Mouse (Mus musculus) cerebellum, adult 2 months (tissue): Measurements from ENCODE around the gene Vav1. TPM values are rescaled to one million over a fixed set of nuclear protein-coding genes. Genes with fewer than 3 reads are reported as not detected.

Source experiments
- DNase-seq, 2 experiments: peaks; one replicate each; pipeline ENCODE4 v3.0.0; 2021
- H3K27ac ChIP-seq: fragments of 200-500 bp; 2 replicates; pipeline ENCODE4 v1.5.1; 2012; ENCODE audit warnings: low read length, control low read depth, inconsistent platforms; ENCODE audit not compliant: insufficient read depth
- H3K27me3 ChIP-seq: fragments of 200-500 bp; 2 replicates; pipeline ENCODE4 v1.6.1; 2012; ENCODE audit warnings: inconsistent platforms, mild to moderate bottlenecking, low read length, moderate library complexity; ENCODE audit not compliant: control insufficient read depth, insufficient read depth
- H3K4me1 ChIP-seq: fragments of 200-500 bp; 2 replicates; pipeline ENCODE4 v1.6.1; 2011; ENCODE audit warnings: low read length; ENCODE audit not compliant: control insufficient read depth, insufficient read depth
- H3K4me3 ChIP-seq: fragments of 200-500 bp; replicated peaks from 2 replicates; pipeline ENCODE3; 2011; ENCODE audit warnings: mild to moderate bottlenecking, low read depth, low read length, control low read depth; ENCODE audit not compliant: insufficient read depth
- CTCF ChIP-seq: fragments of 200-500 bp; IDR thresholded peaks from 2 replicates; pipeline ENCODE4 v1.5.1; 2011; ENCODE audit warnings: low read depth, mild to moderate bottlenecking, control low read depth, low read length, moderate library complexity, borderline replicate concordance; ENCODE audit not compliant: insufficient read depth
- POLR2A ChIP-seq: fragments of 200-500 bp; IDR thresholded peaks from 2 replicates; pipeline ENCODE4 v1.6.1; 2011; ENCODE audit warnings: low read length, control low read depth, borderline replicate concordance; ENCODE audit not compliant: insufficient read depth
- WGBS: fragments of 180-500 bp; shearing (Covaris S2); methylation state at CpG from one replicate; pipeline ENCODE4 v1.1.7; 2018; 5-methylcytosine and 5-hydroxymethylcytosine counted together
- polyA plus RNA-seq: library from polyadenylated mRNA; depleted of rRNA; stranded (reverse); fragments of >200 nt; gene quantifications from 2 replicates; pipeline ENCODE4 v1.2.3, GENCODE M21; 2012

Gene Vav1
- polyA plus RNA-seq, 1 experiment, result 1.2 TPM

DNA sequence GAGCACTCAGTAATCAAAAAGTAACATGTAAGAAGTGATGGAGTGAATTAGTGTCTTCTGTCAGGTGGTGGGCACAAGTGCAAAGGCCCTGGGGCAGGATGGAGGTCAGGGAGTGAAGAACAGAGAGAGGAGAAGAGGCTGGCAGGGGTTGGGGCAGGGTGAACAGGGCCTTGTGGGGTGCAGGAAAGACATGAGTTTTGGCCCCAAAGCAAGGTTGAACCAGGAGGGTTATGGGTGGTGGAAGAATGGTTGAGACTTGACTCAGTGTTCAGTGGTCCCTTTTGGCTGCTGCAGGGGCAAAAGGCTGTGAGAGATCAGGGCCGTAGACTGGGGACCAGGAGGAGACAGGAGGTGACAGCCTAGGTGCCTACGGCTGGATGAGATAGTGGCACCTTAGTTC is 363 bp upstream of the Vav1 start:
- Histone ChIP-seq H3K4me3 (no peak overlapping the region), H3K27ac (no peak overlapping the region), H3K4me1 (no peaks in the 10 kb centered on the region), H3K27me3 (no peaks in the 10 kb centered on the region)
- no peak for DNase-seq
- TF ChIP-seq CTCF, result no peak
- no peak for TF ChIP-seq POLR2A
- WGBS, result 85% methylated on average over 2 of the region's 2 CpGs

DNA sequence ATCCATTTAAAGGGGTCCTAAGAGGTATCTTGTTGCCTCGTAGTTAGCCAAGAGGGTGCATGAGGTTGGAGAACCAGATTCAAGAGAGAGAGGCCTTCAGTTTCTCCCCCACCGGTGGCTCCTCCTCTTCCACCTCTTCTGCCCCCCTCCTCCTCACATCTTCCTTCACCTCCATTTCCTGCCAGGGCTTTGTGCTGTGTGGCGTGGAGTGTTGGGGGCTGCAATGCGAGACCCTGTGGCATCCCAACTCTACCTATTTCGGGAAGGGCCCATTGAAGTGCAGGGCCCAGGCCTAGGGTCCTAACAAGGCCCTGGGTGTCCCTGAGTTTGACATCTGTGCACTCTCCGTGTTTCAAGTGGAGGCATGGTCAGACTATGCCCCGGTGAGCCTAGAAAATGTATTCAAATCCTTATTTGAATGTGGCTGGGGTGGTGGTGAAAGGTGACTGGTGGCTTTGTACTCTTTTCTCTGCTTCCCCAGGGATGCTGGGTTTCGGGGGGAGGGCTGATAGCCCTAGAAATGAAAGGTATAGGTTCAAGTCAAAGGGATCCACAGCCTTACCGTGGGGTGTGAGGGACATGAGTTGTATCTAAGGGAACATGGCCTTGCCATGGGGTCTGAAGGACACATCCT is 808 bp downstream of the Vav1 start:
- no peak for DNase-seq
- H3K27ac ChIP-seq, result no peak overlapping the region
- no peak overlapping the region for H3K4me3 ChIP-seq
- no peaks in the 10 kb centered on the region for H3K4me1 ChIP-seq
- 57% methylated on average over 9 of the region's 9 CpGs for WGBS
- no peaks in the 10 kb centered on the region for H3K27me3 ChIP-seq
- no peak for TF ChIP-seq POLR2A
- no peak for TF ChIP-seq CTCF

DNA sequence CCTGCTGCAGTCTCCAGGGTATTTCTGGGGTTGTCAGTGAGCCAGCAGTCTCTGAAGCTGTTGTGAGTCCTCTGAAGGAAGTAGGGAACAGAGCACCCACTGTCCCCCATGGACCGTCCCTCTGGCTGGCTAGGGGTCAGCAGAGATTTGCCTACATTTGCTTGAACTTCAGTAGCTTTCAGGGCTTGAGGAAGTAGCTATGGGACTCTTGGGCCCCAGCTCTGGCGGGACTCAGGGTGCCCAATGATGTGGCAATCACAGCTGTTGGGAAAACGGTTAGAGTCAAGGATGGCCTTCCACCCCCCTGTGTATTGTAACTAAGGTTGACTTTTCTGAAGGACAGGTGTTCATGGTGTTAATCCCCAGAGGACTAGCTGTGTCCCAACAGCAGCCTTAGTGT is 1.5 kb downstream of the Vav1 start:
- WGBS, result 70% methylated on average over 3 of the region's 3 CpGs
- H3K4me1 ChIP-seq, result no peaks in the 10 kb centered on the region
- TF ChIP-seq CTCF, result no peak
- no peak for TF ChIP-seq POLR2A
- no peak overlapping the region for H3K27ac ChIP-seq
- no peak overlapping the region for H3K4me3 ChIP-seq
- no peaks in the 10 kb centered on the region for H3K27me3 ChIP-seq
- DNase-seq, result no peak

DNA sequence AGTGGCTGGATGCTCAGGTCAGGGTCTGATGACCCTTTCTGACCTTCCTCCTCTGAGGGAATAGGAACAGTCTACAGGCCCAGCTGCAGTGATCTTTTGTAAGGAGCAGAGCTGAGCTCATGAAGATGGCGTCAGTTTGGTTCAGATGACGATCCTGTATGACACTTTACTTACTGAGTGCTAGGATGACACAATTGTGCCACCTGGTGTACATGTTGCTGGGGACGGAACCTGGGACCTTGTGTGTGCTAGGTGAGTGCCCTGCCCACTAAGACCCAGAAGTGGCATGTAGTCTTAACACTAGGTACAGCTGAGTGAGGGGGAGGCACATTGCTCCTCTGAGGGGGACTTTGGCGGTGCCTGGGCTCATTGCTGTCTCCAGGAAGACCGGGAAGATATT is 5.0 kb downstream of the Vav1 start:
- no peak overlapping the region for H3K4me3 ChIP-seq
- TF ChIP-seq CTCF (no peak), POLR2A (no peak)
- H3K27me3 ChIP-seq, result no peaks in the 10 kb centered on the region
- H3K27ac ChIP-seq, result no peak overlapping the region
- DNase-seq, result no peak
- H3K4me1 ChIP-seq, result no peaks in the 10 kb centered on the region
- WGBS, result 68% methylated on average over 5 of the region's 5 CpGs

DNA sequence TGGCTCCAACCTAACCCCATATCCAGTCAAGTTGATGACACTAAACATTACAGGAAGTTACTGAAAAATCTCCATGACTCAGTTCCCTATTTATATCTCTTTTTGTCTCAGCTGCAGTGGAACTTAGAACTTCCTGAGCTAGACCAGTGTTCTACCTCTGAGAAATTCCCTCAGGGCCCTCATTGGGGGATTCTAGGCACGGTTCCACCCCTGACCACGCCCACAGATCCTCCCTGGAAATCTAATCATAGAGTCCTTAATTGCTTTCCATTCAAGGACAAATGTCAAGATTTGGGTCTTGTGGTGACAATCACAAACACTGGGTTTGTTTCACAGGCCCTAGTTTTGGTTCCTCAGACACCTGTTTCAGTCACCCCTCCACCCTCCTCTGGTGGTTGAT is 6.2 kb downstream of the Vav1 start:
- no peak overlapping the region for H3K27ac ChIP-seq
- DNase-seq, result no peak
- H3K27me3 ChIP-seq, result no peaks in the 10 kb centered on the region
- TF ChIP-seq CTCF, result no peak
- no peak for TF ChIP-seq POLR2A
- H3K4me3 ChIP-seq, result no peak overlapping the region
- 50% methylated on average over 2 of the region's 2 CpGs for WGBS
- H3K4me1 ChIP-seq, result no peaks in the 10 kb centered on the region

DNA sequence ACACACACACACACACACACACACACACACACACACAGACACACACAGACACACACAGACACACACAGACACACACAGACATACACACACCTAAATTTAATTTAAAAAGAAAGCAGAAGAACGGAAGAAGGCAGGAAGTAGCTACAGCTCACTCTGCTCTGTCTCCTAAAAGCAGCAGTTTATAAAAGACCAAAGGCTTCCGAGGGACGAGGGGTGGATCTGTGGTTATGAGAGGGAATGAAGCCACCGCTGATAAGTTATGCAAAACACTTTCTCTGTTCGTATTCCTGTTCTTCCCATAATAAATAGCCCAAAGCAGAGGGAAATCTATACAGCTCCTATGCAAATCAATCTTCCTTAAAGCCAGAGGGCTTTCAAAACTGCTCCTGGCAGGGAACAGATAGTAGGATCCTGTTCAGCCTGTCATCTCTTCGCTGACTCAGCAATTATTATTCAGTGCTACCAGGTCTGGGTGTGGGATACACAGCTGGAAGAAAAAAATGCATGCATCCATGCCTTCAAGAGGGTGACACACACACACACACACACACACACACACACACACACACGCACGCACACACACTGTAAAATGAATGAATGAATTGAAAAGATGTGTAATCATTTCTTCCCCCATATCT is 7.9 kb downstream of the Vav1 start:
- Histone ChIP-seq H3K4me1 (no peaks in the 10 kb centered on the region), H3K27ac (no peak overlapping the region), H3K4me3 (no peak overlapping the region), H3K27me3 (no peaks in the 10 kb centered on the region)
- DNase-seq, result no peak
- WGBS, result 78% methylated on average over 8 of the region's 8 CpGs
- no peak for TF ChIP-seq POLR2A
- TF ChIP-seq CTCF, result no peak

DNA sequence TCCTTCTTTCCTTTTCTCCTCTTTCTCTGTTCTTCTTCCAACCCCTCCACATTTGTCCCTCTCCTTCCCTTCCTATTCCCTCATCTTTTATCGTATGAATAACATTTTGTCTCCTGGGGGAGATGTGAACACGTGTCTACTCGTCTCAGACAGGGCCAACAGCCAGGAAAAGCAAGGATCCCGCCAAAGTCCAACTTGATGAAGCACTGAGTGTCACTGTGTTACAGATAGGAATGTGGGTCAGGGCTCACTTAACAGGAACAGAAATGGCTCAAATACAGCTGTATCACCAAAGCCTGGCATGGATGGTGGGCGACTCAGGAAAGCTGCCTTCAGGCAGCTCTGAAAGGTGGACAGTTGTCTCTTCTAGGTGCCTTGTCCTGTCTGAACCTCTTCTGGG is 10.4 kb downstream of the Vav1 start:
- Histone ChIP-seq H3K4me1 (no peaks in the 10 kb centered on the region), H3K4me3 (no peak overlapping the region), H3K27me3 (no peaks in the 10 kb centered on the region), H3K27ac (no peak overlapping the region)
- TF ChIP-seq CTCF, result no peak
- TF ChIP-seq POLR2A, result no peak
- DNase-seq, result no peak
- WGBS, result 40% methylated on average over 5 of the region's 5 CpGs

DNA sequence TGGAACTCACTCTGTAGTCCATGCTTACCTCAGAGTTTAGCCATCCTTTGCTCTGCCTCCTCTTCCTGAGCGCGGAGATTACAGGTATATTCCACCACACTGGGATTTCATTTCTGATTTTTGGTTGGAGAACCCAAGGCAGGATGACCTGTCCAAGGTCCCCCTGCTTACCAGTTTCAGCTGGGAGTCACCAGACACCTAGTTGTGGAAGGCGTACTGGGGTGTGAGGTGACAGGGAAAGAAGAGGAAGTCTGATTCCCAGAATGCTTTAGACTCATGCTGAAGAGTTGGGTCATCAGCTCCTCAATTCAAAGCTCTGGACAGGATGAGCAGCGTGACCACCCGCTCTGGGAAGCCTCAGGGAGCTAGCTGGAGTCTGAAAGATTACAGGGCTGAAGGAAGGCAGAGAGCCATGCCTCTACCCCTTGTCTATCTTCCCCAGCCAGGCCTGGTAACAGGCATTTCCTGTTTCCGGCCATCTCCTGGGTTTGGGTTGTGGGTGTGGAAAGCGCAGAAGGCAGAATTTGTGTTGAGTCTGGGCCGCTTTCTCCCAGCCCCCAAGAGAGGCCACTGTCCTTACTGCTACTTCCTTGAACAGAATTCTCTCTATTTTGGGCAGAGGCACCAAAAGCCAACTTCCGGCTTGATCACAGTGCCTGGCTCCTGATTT is 11.2 kb downstream of the Vav1 start:
- WGBS, result 90% methylated on average over 9 of the region's 9 CpGs
- Histone ChIP-seq H3K4me1 (no peaks in the 10 kb centered on the region), H3K27ac (no peak overlapping the region), H3K4me3 (no peak overlapping the region), H3K27me3 (no peaks in the 10 kb centered on the region)
- DNase-seq, result no peak
- TF ChIP-seq POLR2A (no peak), CTCF (no peak)
